Mouse (Mus musculus) forebrain, postnatal 0 days (tissue): ENCODE measurements around the gene Amigo1. TPM values are rescaled to one million over a fixed set of nuclear protein-coding genes. Genes with fewer than 3 reads are reported as not detected.

Experiments used
- ATAC-seq: fragments of 200-750 bp; cut with Nextera tagmentation; 2 replicates; pipeline ENCODE4 v1.8.0; 2017; ENCODE audit warnings: mild to moderate bottlenecking, moderate library complexity
- DNase-seq: peaks from one replicate; pipeline ENCODE4 v3.0.0-alpha.2; 2015
- H3K27ac ChIP-seq: fragments of 300-500 bp; sonication (generic); 2 replicates; pipeline ENCODE4 v1.5.1; 2014; ENCODE audit warnings: low read depth, mild to moderate bottlenecking, antibody characterized with exemption, low read length, moderate library complexity, mixed read lengths
- H3K27me3 ChIP-seq: fragments of 300-500 bp; sonication (generic); 2 replicates; pipeline ENCODE4 v1.6.1; 2014; ENCODE audit warnings: mild to moderate bottlenecking, low read length, mixed read lengths; ENCODE audit not compliant: insufficient read depth
- H3K36me3 ChIP-seq: fragments of 300-500 bp; sonication (generic); 2 replicates; pipeline ENCODE4 v1.6.1; 2014; ENCODE audit warnings: mild to moderate bottlenecking, moderate library complexity; ENCODE audit not compliant: insufficient read depth
- H3K4me1 ChIP-seq: fragments of 300-500 bp; sonication (generic); 2 replicates; pipeline ENCODE4 v1.6.1; 2014; ENCODE audit warnings: antibody characterized with exemption; ENCODE audit not compliant: insufficient read depth
- H3K4me2 ChIP-seq: fragments of 300-500 bp; sonication (generic); 2 replicates; pipeline ENCODE4 v1.6.1; 2014; ENCODE audit warnings: low read depth, mild to moderate bottlenecking, moderate library complexity
- H3K4me3 ChIP-seq: fragments of 300-500 bp; sonication (generic); 2 replicates; pipeline ENCODE4 v1.5.1; 2014; ENCODE audit warnings: low read depth, low read length, mixed read lengths
- H3K9ac ChIP-seq: fragments of 300-500 bp; sonication (generic); 2 replicates; pipeline ENCODE4 v1.6.1; 2014; ENCODE audit warnings: mild to moderate bottlenecking
- H3K9me3 ChIP-seq: fragments of 300-500 bp; sonication (generic); 2 replicates; pipeline ENCODE4 v1.6.1; 2016; ENCODE audit warnings: low read length
- CTCF ChIP-seq: sonication (generic); IDR thresholded peaks from 2 replicates; pipeline ENCODE4 v1.5.1; 2016; ENCODE audit warnings: antibody characterized with exemption, control low read depth, low read depth
- WGBS: fragments of 180-500 bp; shearing (Covaris S2); extraction: QIAGEN DNeasy Blood & Tissue Kit; methylation state at CpG from one replicate; pipeline ENCODE4 v1.1.7; 2014; 5-methylcytosine and 5-hydroxymethylcytosine counted together
- polyA plus RNA-seq: library from polyadenylated mRNA; unstranded; fragments of >200 nt; fragmentation: Nextera tagmentation; extraction: Ambion mirVana; gene quantifications from 2 replicates; pipeline ENCODE4 v1.2.1, GENCODE M21; 2015
- total RNA-seq: library from RNA; depleted of rRNA; stranded (reverse); fragments of >200 nt; gene quantifications from 2 replicates; pipeline ENCODE4 v1.2.3, GENCODE M21; 2014

The Amigo1 gene
- total and polyA plus RNA-seq, 2 experiments from 2014 or later, result 12.1 to 20.4 TPM

DNA sequence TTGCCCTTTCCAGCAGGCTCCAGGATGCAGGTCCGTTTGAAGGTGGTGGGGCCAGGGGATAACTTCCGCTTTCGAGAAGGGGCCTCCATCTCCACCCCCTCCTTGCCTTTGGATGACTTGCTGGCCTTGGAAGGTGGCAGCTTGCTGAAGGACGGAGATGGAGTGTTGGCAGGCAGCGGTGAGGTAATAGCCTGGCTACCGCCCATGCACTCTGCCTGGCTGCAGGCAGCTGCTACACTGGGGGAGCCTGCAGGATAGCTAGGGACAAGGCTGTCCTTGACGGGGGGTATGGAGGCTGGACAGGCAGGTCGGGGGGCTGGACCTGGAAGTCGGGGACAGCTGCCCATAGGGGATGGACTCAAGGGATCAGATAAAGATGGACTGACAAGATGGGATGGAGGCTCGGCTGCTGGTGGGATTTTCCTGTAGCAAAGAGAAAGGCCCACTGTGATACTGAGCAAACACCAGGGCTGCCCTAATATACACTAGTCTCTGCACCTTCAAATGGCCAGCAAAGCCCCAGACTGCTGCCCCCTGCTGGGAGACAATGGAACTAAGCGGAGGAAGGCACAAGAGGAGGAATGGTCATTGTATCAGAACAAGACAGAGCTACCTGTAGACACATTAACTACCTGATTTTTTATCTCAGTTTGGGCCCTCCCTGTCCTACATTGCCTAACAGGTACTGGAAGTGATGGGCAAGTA is 17.6 kb downstream of the Amigo1 start:
- 82% methylated on average over 11 of the region's 11 CpGs for WGBS
- H3K4me2 ChIP-seq, result no peak overlapping the region
- no peaks in the 10 kb centered on the region for H3K27me3 ChIP-seq
- no peak overlapping the region for H3K27ac ChIP-seq
- ATAC-seq, result no peak
- peak; percentile 65 for DNase-seq
- H3K9ac ChIP-seq, result no peak overlapping the region
- no peaks in the 10 kb centered on the region for H3K9me3 ChIP-seq
- H3K4me1 ChIP-seq, result peaks cover 12% of the 10 kb centered on the region
- H3K36me3 ChIP-seq, result peaks cover 56% of the 10 kb centered on the region
- no peak overlapping the region for H3K4me3 ChIP-seq
- peak; percentile 84 for TF ChIP-seq CTCF

DNA sequence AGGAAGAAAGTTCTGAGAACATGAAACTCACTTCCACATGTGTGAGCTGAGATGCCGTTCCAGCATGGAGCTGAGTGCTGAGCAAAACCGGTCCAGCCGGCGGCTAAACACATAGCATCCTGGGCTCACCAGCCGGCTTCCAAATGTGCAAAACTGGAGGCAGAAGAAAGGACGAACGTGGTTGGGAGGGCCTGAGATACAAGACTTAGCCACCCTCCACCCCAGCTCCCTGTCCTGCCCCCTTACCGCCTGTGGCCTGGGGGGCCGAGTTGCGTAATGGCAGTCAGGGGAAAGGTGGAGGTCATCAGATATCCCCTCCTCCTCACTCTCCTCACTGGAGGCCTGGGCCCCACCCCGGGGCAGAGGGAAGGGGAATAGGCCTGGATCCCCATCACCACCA is 18.3 kb downstream of the Amigo1 start:
- ATAC-seq (no peak), DNase-seq (no peak)
- Histone ChIP-seq H3K9me3 (no peaks in the 10 kb centered on the region), H3K27me3 (no peaks in the 10 kb centered on the region), H3K27ac (no peak overlapping the region), H3K9ac (no peak overlapping the region), H3K4me3 (no peak overlapping the region), H3K36me3 (peaks cover 51% of the 10 kb centered on the region), H3K4me1 (peaks cover 18% of the 10 kb centered on the region), H3K4me2 (no peak overlapping the region)
- 87% methylated on average over 11 of the region's 11 CpGs for WGBS
- TF ChIP-seq CTCF, result no peak

- no peak overlapping the region for H3K27ac ChIP-seq
- peaks cover 18% of the 10 kb centered on the region for H3K4me1 ChIP-seq
- no peak for ATAC-seq
- no peak overlapping the region for H3K9ac ChIP-seq
- no peaks in the 10 kb centered on the region for H3K9me3 ChIP-seq
- H3K4me3 ChIP-seq, result no peak overlapping the region
- 90% methylated on average over 8 of the region's 8 CpGs for WGBS
- DNase-seq, result no peak
- peaks cover 51% of the 10 kb centered on the region for H3K36me3 ChIP-seq
- H3K27me3 ChIP-seq, result no peaks in the 10 kb centered on the region
- no peak overlapping the region for H3K4me2 ChIP-seq
- no peak for TF ChIP-seq CTCF
These were observed 19.5 kb downstream of the Amigo1 start for GRCm38 (mm10) chr3:108205601-108206000.

DNA sequence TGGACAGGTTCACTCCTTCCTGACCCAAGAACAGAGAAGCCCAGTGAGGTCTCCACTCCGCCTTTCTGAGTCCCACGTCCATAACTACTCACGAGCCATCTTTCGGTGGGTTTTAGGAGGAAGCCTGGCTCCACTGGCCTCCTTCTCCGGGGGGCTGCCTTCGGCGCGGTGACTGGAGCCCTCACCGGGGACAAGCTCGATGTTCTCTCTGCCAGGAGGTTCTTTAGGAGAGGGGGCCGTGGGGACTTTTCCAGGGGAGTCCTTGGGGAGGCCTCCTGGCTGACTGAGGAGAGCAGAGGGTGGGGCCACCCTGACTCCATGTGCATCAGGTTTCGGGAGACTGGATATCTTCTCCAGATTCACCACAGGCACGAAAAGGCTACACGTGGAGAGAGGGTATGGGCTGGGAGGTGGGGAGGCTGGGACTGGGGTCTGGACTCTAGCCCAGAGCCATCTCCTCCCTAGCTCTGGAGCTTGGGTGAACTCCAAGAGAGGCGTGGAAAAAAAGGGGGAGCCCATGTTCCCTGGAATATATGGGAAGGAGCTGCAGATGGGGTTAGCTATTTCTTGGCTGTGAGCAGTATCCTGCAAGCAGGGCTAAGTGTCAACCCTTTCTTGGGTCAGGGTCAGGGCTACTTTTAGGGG is 20.7 kb downstream of the Amigo1 start:
- TF ChIP-seq CTCF, result no peak
- Histone ChIP-seq H3K9me3 (no peaks in the 10 kb centered on the region), H3K27ac (no peak overlapping the region), H3K36me3 (peaks cover 51% of the 10 kb centered on the region), H3K4me2 (no peak overlapping the region), H3K4me1 (peaks cover 19% of the 10 kb centered on the region), H3K4me3 (no peak overlapping the region), H3K9ac (no peak overlapping the region), H3K27me3 (no peaks in the 10 kb centered on the region)
- ATAC-seq, result no peak
- WGBS, result 64% methylated on average over 15 of the region's 15 CpGs
- peak; percentile 40 for DNase-seq

- Histone ChIP-seq H3K4me3 (peak overlapping the region; percentile 61), H3K27me3 (no peaks in the 10 kb centered on the region), H3K27ac (no peak overlapping the region), H3K9me3 (no peaks in the 10 kb centered on the region), H3K9ac (peak overlapping the region; percentile 83), H3K4me2 (peak overlapping the region; percentile 89), H3K36me3 (peaks cover 32% of the 10 kb centered on the region), H3K4me1 (peaks cover 25% of the 10 kb centered on the region)
- WGBS, result 61% methylated on average over 3 of the region's 3 CpGs
- ATAC-seq, result no peak
- DNase-seq, result no peak
- TF ChIP-seq CTCF, result no peak
These were observed 22.9 kb downstream of the Amigo1 start for GRCm38 (mm10) chr3:108209001-108209400.

GRCm38 (mm10) chr3:108209536-108209935 is 23.4 kb downstream of the Amigo1 start:
- peak overlapping the region; percentile 97 for H3K27ac ChIP-seq
- H3K9ac ChIP-seq, result peak overlapping the region; percentile 83

More at GRCm38 (mm10) chr3:108209536-108209935, 23.4 kb downstream of the Amigo1 start:
- H3K4me1 ChIP-seq, result peaks cover 25% of the 10 kb centered on the region
- no peak for TF ChIP-seq CTCF
- ATAC-seq, result no peak
- H3K4me3 ChIP-seq, result peak overlapping the region; percentile 61
- no peak for DNase-seq
- H3K36me3 ChIP-seq, result peaks cover 28% of the 10 kb centered on the region
- H3K27me3 ChIP-seq, result no peaks in the 10 kb centered on the region
- 8% methylated on average over 8 of the region's 8 CpGs for WGBS
- peak overlapping the region; percentile 89 for H3K4me2 ChIP-seq
- H3K9me3 ChIP-seq, result no peaks in the 10 kb centered on the region
